Mouse (Mus musculus): Measurements from ENCODE around the gene A4galt.

The A4galt gene

DNA sequence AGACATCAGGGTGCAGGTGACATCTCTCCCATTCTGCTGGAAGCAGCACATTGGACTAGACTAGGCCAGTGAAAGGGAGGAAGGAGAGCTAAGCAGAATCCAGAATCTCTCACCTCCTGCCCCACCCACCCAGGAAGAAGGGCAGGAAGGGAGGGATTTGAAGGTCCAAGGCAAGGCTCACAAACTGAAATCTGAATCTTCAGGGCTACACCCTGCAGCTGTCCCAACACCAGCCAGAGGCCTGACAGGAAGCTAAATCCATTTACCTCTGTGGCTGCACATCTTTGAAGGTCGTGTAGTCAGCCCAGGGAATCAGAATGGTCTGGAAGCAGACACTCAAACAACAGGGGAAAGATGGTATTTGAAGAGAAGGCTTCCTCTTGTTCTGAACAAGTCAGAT, 13.7 kb upstream of the A4galt start:
- DNase-seq, result no peak

- DNase-seq, result no peak
Observed at GRCm38 (mm10) chr15:83263405-83263804, 11.8 kb upstream of the A4galt start.

DNA sequence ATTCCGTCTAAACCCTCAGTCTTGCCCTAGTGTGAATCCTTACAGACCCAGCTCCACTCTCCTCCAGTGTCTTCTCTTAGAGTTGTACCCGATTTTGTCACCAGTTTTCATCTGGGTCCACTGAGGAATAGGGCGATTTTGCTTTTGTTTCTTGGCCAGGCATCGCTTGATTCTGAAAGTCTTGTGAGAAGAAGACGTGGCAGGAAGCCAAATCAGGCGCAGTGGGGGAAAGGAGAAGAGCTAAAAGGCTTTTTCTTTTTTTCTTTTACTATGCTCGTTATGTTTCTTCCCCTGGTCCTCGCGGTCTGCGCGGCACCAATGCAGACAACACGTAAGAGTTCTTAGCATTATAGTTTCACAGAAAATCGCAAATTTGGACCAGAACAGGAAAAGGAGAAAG, 6.3 kb upstream of the A4galt start:
- DNase-seq, result no peak

GRCm38 (mm10) chr15:83256491-83256890, 4.9 kb upstream of the A4galt start:
- DNase-seq, result no peak

- DNase-seq, result no peak
Observed at GRCm38 (mm10) chr15:83255944-83256343, 4.4 kb upstream of the A4galt start.

DNA sequence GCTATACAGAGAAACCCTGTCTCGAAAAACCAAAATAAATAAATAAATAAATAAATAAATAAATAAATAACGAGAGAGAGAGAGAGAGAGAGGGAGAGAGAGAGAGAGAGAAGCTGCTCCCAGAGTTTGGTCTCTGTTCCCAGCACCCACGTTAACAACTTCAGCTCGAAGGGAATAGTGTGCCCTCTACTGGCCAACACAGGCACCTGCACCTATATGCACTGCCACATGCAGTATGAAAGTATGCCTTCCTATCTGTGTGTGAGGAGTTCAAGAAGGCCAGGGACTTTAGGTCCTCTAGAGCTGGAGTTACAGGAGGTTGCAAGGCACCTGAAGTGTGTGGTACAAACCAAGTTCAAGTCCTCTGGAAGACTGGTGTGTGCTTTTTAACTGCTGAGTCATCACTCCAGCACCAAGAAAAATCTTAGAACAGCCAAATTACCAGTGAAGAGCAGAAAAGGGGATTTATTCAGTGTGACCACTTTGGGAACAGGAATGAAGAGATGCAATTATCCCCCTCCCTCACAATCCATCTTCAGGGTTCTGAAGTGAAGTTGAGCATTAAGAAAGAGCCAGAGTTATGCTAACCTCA, 3.7 kb upstream of the A4galt start:
- no peak for DNase-seq

DNA sequence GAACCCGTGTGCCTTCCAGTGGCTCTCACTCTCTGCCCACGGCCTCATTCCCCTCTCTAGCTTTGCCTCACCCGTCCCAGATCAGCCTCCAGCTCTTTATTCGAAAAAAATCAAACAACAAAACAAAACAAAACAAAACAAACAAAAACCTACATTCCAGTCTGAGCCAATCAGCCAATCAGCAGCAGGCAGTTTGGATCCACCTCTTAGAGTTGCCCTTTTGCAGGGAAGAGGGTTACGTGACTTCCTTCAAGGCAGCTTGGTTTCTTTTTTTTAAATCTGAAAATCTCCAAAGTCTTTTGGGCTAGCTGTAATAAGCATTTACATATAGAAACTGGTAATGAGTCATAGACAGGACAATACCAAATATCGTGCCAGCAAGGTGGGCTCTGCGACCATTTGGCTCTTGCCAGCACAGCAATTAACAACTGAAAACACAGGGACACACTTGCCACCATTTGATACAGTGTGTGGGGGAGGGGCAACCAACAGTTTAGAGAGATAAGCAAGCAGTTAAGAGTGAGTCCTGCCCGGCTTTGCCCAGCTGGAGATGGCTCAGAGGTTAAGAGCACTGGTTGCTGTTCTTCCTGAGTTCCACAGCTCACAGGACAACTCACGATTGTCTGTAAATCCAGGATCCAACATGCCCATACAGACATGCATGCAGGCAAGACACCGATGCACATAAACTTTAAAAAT, 2.9 kb upstream of the A4galt start:
- DNase-seq, result no peak

- no peak for DNase-seq
Observed at GRCm38 (mm10) chr15:83252060-83252459, 486 bp upstream of the A4galt start.

GRCm38 (mm10) chr15:83250651-83251175, 861 bp downstream of the A4galt start:
- no peak for DNase-seq

DNA sequence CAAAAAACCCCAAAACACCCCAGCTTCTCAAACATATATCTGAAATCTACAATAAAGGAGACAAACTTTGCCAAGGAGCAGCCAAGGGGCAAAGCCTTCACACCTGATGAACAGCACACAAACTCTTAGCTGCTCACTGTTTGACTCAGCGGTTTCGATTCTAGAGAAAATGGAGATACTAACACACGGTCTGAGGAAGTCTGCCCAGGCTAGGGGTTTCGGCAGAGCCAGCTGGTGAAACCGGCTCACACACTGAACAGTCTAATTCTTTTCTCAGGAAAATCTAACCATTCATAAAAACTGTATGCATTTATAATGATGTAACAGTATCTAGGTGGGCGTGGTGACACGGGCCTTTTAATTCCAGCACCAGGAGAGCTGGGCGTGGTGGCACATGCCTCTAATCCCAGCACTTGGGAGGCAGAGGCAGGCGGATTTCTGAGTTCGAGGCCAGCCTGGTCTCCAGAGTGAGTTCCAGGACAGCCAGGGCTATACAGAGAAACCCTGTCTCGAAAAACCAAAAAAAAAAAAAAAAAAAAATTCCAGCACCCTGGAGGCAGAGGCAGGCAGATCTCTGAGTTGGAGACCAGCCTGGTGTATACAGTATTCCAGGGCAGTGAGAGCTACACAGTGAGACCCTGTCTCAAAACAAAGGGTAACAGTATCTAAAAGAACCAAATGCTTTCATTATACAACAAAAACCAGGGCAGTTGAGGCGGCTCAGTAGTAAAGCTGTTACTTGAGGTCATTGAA, 1.9 kb downstream of the A4galt start:
- no peak for DNase-seq

DNA sequence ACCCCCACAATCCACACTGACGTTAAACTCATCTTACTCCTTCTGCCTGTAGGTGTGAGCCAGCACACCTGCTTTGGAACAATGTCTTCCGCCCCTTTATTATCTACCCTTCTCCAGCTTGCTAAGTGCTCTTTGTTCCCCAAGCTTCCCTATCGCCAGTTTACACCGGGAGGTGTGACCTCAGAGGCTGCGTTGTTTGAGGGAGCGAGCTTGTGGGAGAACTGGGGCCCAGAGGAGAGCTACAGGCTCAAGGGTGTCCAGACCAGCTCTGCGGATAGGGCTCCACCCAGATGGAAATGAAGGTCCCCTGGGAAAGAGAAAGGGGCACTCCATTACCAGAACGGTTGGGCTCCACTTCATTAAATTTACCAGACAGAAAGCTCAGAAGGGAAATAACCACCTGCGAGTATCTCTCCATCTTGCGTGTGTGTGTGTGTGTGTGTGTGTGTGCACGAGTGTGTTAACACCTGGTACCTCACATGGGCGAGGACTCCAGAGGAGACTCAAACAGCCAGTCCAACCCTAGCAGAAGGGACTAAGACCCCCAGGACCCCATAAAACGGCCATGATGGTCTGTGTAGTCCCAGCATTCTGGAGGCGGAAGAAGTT, 3.2 kb downstream of the A4galt start:
- no peak for DNase-seq

DNA sequence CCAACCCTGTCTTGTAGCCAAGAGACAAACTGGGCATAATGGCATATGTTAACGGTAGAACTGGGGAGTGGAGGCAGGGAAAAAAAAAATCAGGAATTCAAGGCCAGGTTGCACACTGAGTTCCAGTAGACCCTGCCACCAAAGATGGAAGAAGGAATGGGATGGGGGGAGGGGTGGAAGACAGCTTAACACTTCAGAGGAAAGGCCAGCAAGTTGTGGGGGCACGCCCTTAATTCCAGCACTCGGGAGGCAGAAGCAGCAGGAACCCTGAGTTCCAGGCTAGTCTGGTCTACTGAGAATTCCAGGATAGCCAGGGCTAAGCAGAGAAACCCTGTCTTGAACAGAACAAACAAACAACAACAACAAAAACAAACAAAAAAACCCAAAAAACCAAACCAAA, 7.2 kb downstream of the A4galt start:
- no peak for DNase-seq

GRCm38 (mm10) chr15:83241961-83242680, 9.5 kb downstream of the A4galt start:
- DNase-seq, result no peak

DNA sequence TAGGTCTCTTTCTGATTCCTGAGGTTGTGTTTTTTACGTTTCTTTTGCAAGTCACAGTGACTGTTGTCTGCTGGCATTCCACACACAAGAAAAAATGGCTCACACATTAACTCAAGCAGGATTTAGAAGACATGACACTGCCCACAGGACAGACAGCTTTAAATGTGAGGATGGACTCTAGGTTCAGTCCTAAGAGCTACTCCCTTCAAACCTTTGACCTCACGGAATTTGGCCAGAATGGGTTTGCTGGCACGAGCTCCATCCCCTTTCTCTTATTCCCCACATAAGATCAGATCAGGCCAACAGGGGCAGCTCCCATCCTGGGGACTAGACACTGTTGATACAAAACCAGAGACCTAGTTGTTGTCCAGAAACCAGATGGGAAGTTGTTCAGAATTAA, 10.1 kb downstream of the A4galt start:
- DNase-seq, result no peak

DNA sequence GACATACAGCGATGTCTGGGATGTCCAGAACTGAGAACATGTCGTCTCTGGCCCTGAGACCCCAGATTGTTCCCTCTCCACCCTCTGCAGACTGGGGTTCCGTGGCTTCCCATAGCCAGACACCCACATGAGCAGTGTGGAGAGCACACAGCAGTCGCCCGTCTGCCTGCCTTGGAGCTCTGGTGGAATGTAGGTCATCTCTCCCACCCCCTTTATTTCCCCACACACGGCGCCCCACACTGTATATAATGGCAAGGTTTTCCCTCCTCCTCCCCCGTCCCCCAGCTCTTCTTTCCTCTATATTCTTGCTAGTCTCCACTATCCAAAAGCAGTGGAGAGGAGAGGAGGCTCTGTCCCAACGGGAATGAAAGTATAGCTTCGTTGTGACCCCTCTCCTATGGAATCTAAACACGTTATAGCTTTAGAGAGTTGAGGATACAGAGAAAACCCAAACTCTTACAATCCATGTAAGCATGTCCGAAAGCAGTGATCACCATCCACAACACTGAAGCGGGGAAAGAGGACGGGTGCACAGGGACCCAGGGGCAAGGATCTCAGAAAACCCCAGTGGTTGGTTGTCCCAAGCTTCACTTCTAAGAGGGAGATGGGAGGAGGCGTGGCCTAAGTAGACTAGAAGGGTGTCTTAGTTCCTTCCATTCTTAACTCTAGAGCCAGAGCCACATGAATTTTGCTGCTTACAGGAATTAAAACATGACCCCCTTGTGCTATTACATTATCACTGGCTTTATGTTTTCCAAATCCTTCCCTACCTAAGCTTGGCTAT, 13.9 kb downstream of the A4galt start:
- no peak for DNase-seq

DNA sequence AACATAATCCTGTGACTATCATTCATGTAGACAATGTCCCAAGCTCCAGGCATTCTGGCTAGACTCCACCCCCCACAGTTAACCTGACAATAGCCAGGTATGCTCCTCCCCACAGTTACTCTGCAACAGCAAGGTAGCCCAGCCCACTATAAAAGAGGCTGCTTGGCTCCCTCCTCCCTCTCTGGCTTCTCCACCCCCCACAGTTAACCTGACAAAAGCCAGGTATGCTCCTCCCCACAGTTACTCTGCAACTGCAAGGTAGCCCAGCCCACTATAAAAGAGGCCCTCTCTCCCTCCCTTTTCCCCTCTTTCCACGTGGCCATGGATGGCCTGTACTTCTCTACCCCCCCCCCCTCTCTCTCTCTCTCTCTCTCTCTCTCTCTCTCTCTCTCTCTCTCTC, 14.8 kb downstream of the A4galt start:
- no peak for DNase-seq

- DNase-seq, result no peak
Observed at GRCm38 (mm10) chr15:83233219-83233992, 18.2 kb downstream of the A4galt start.

- DNase-seq, result no peak
Observed at GRCm38 (mm10) chr15:83227559-83227958, 24.0 kb downstream of the A4galt start.

DNA sequence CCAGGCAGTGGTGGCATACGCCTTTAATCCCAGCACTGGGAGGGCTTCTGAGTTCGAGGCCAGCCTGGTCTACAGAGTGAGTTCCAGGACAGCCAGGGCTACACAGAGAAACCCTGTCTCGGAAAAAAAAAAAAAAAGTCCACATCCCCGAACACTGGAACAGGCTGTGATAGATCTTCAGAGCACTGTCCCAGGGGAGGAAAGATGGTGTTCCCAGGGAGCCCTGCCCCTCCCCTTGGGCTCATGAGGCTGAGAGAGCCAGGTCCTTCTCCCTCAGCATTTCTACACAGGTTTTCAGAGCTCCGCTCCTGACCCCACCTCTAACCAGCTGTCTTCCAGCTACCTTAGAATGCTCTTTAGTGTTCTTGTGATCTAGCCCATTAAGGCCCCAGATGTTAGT, 24.7 kb downstream of the A4galt start:
- DNase-seq, result no peak

GRCm38 (mm10) chr15:83226066-83226834, 25.3 kb downstream of the A4galt start:
- DNase-seq, result no peak
